Mouse (Mus musculus): ENCODE data around the gene Palm2. TPM values are rescaled to one million over a fixed set of nuclear protein-coding genes. Genes with fewer than 3 reads are reported as not detected.

The Palm2 gene
- polyA plus RNA-seq, 1 experiment from 2014 or later = 7.5 TPM

GRCm38 (mm10) chr4:57575686-57576085, 141.6 kb downstream of the Palm2 start:
- Histone ChIP-seq H3K36me3 (ENCODE audit: insufficient read depth) (no peaks in the 10 kb centered on the region), H3K4me3 (ENCODE audit: low read depth, low read length) (no peak overlapping the region), H3K9me3 (ENCODE audit: low read depth, low read length) (no peaks in the 10 kb centered on the region), H3K27ac (ENCODE audit: low read depth) (no peak overlapping the region), H3K4me2 (no peak overlapping the region), H3K9ac (no peak overlapping the region), H3K4me1 (ENCODE audit: insufficient read depth) (peaks cover 7% of the 10 kb centered on the region; the same call in 1 of the 2 replicates), H3K27me3 (ENCODE audit: insufficient read depth, low read length) (no peaks in the 10 kb centered on the region)
- ATAC-seq (ENCODE audit: insufficient read depth) (no peak), DNase-seq (no peak)
- TF ChIP-seq CTCF (IDR thresholded peaks at IDR 0.05; ENCODE audit: low read depth) = no peak
- 75% methylated on average over 5 of the region's 5 CpGs for WGBS

DNA sequence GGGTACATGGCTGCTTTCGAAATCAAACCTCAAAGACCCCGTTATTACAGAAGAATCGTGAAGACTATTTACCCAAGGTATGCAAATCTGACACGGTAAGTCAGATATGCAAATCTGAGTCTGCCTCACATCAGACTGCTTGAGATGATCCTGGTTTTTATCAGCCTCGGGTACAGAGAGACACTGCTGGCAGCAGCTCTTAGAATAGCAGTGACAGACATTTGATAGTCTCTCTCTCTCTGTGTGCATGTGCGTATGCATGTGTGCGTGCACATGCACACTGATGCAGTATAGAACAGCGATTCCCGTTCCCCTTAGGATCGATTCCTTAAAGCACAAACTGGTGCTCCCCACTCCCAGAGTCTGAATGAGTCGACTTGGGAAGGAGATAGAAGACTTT, 142.0 kb downstream of the Palm2 start:
- no peak for ATAC-seq (ENCODE audit: insufficient read depth)
- no peak for DNase-seq
- Histone ChIP-seq H3K27ac (ENCODE audit: low read depth) (no peak overlapping the region), H3K27me3 (ENCODE audit: insufficient read depth, low read length) (no peaks in the 10 kb centered on the region), H3K36me3 (ENCODE audit: insufficient read depth) (no peaks in the 10 kb centered on the region), H3K9ac (no peak overlapping the region), H3K9me3 (ENCODE audit: low read depth, low read length) (no peaks in the 10 kb centered on the region), H3K4me3 (ENCODE audit: low read depth, low read length) (no peak overlapping the region), H3K4me1 (ENCODE audit: insufficient read depth) (peaks cover 7% of the 10 kb centered on the region; the same call in 1 of the 2 replicates), H3K4me2 (no peak overlapping the region)
- WGBS = 71% methylated on average over 11 of the region's 11 CpGs
- TF ChIP-seq CTCF (IDR thresholded peaks at IDR 0.05; ENCODE audit: low read depth) = no peak

DNA sequence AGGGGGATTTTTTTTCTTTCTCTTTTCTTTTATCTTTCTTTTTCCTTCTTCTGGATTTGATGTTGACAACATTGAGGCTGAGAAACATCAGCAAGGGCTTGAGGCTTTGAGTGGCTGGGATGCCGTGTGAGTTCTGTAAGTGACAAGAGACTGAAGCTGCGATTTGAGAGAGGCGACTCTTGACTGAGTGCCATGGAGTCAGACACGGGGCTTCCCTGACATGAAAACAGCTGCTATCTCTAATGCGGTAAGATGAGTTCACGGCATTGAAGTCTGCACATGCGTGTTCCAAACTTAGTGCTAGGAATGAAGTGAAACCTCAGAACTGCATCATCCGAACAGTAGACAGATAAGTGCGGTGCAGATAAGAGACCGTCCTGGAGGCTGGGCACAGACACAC, 145.6 kb downstream of the Palm2 start:
- Histone ChIP-seq H3K9ac (no peak overlapping the region), H3K4me1 (ENCODE audit: insufficient read depth) (peaks cover 4% of the 10 kb centered on the region; the same call in 1 of the 2 replicates), H3K4me3 (ENCODE audit: low read depth, low read length) (no peak overlapping the region), H3K27me3 (ENCODE audit: insufficient read depth, low read length) (no peaks in the 10 kb centered on the region), H3K9me3 (ENCODE audit: low read depth, low read length) (no peaks in the 10 kb centered on the region), H3K27ac (ENCODE audit: low read depth) (peak overlapping the region; percentile 6; the same call in 1 of the 2 replicates), H3K4me2 (no peak overlapping the region), H3K36me3 (ENCODE audit: insufficient read depth) (no peaks in the 10 kb centered on the region)
- no peak for TF ChIP-seq CTCF (IDR thresholded peaks at IDR 0.05; ENCODE audit: low read depth)
- DNase-seq = peak; percentile 75
- 50% methylated on average over 10 of the region's 10 CpGs for WGBS
- peak; percentile 48; the same call in 1 of the 2 replicates for ATAC-seq (ENCODE audit: insufficient read depth)

- DNase-seq (no peak), ATAC-seq (ENCODE audit: insufficient read depth) (no peak)
- no peak overlapping the region for H3K27ac ChIP-seq (ENCODE audit: low read depth)
- no peaks in the 10 kb centered on the region for H3K9me3 ChIP-seq (ENCODE audit: low read depth, low read length)
- H3K4me1 ChIP-seq (ENCODE audit: insufficient read depth) = peaks cover 4% of the 10 kb centered on the region; the same call in 1 of the 2 replicates
- WGBS = 71% methylated on average over 6 of the region's 6 CpGs
- no peaks in the 10 kb centered on the region for H3K36me3 ChIP-seq (ENCODE audit: insufficient read depth)
- no peak overlapping the region for H3K4me3 ChIP-seq (ENCODE audit: low read depth, low read length)
- no peaks in the 10 kb centered on the region for H3K27me3 ChIP-seq (ENCODE audit: insufficient read depth, low read length)
- no peak overlapping the region for H3K9ac ChIP-seq
- no peak for TF ChIP-seq CTCF (IDR thresholded peaks at IDR 0.05; ENCODE audit: low read depth)
- H3K4me2 ChIP-seq = no peak overlapping the region
Measured at GRCm38 (mm10) chr4:57585281-57585800, 151.3 kb downstream of the Palm2 start.

DNA sequence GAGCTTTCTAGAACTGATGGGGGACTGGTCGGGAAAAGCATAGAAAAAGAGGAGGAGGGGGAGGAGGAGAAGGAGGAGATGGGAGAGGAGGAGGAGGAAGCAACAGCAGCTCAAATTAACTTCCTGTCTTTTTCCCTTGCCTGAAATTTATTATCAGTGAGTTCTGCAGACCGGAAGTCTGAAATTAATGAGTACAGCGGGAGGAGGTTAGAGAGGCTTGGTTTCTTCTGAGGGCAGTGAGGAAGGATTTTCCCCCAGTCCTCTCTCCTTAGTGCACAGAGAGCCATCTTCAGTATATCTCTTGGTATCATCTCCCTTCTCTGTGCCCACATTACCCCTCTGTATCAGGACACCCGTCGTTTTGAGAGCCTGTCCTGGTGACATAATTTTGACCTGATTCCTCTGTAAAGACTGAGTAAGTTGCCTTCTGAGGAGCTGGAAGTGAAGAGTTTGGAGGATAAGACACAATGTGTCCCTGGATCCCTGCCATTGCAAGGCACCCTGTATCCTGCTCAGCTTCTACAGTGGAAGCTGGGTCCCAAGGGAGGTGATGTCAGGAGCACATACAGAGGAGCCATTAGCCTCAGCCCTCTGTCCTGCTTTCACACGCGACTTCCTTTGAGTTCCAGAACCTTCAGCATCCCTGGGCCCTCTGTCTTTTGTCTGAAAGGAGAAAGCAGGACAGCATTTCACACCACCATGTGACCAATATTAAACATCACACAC, 153.0 kb downstream of the Palm2 start:
- Histone ChIP-seq H3K36me3 (ENCODE audit: insufficient read depth) (no peaks in the 10 kb centered on the region), H3K9me3 (ENCODE audit: low read depth, low read length) (no peaks in the 10 kb centered on the region), H3K27me3 (ENCODE audit: insufficient read depth, low read length) (no peaks in the 10 kb centered on the region), H3K9ac (no peak overlapping the region), H3K27ac (ENCODE audit: low read depth) (peak overlapping the region; percentile 43; the same call in 1 of the 2 replicates), H3K4me3 (ENCODE audit: low read depth, low read length) (no peak overlapping the region), H3K4me1 (ENCODE audit: insufficient read depth) (peaks cover 4% of the 10 kb centered on the region; the same call in 1 of the 2 replicates), H3K4me2 (no peak overlapping the region)
- no peak for TF ChIP-seq CTCF (IDR thresholded peaks at IDR 0.05; ENCODE audit: low read depth)
- DNase-seq (peak; percentile 65), ATAC-seq (ENCODE audit: insufficient read depth) (peak; percentile 52; the same call in 1 of the 2 replicates)
- 45% methylated on average over 7 of the region's 7 CpGs for WGBS

DNA sequence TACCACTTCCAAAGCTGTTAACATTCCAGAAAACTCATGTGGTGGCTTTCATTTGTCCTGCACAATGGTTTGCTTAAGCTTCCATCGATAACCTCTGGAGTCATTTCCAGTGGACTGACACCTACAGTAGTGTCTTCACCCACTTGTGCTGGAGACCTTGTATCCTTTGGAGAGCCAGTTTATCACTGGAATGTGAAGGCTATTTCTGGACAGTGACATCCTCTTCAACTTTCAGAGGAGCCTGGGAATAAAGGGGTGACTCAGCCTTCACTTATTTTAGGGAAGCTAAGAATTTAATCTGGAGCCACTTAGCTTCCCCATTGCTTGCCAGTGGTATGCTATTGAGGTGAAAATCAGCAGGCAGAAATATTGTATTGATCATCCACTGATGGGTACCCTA, 154.3 kb downstream of the Palm2 start:
- Histone ChIP-seq H3K9me3 (ENCODE audit: low read depth, low read length) (no peaks in the 10 kb centered on the region), H3K9ac (no peak overlapping the region), H3K27ac (ENCODE audit: low read depth) (no peak overlapping the region), H3K36me3 (ENCODE audit: insufficient read depth) (no peaks in the 10 kb centered on the region), H3K4me1 (ENCODE audit: insufficient read depth) (peaks cover 4% of the 10 kb centered on the region; the same call in 1 of the 2 replicates), H3K27me3 (ENCODE audit: insufficient read depth, low read length) (no peaks in the 10 kb centered on the region), H3K4me2 (no peak overlapping the region), H3K4me3 (ENCODE audit: low read depth, low read length) (no peak overlapping the region)
- ATAC-seq (ENCODE audit: insufficient read depth) = no peak
- no peak for DNase-seq
- WGBS = 95% methylated on average over 1 of the region's 1 CpGs
- TF ChIP-seq CTCF (IDR thresholded peaks at IDR 0.05; ENCODE audit: low read depth) = no peak

DNA sequence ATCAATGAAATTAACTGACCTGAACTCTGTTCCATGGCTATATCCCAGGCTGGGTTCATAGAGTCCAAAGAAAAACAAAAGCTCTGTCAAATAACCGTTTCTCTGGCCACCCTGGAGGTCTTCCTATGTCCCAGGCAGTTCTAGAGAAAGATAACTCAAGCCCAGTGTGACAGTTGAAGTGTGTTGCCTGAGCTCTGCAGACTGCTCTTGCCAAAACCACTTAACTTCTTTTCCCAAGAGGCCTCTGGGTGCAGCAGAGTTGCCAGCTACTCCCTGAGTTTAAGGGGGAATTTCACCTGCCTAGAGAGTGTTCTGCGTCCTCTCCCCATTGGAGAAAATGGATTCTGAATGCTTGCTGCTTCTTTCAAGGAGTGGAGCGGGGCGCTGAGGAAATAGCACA, 158.7 kb downstream of the Palm2 start:
- no peak overlapping the region for H3K9ac ChIP-seq
- H3K36me3 ChIP-seq (ENCODE audit: insufficient read depth) = no peaks in the 10 kb centered on the region
- H3K9me3 ChIP-seq (ENCODE audit: low read depth, low read length) = no peaks in the 10 kb centered on the region
- no peaks in the 10 kb centered on the region for H3K27me3 ChIP-seq (ENCODE audit: insufficient read depth, low read length)
- no peak for TF ChIP-seq CTCF (IDR thresholded peaks at IDR 0.05; ENCODE audit: low read depth)
- 67% methylated on average over 4 of the region's 4 CpGs for WGBS
- ATAC-seq (ENCODE audit: insufficient read depth) (no peak), DNase-seq (peak; percentile 59)
- H3K4me3 ChIP-seq (ENCODE audit: low read depth, low read length) = no peak overlapping the region
- no peak overlapping the region for H3K27ac ChIP-seq (ENCODE audit: low read depth)
- H3K4me1 ChIP-seq (ENCODE audit: insufficient read depth) = no peaks in the 10 kb centered on the region; the same call in 1 of the 2 replicates
- H3K4me2 ChIP-seq = no peak overlapping the region
